Mouse (Mus musculus): ENCODE data around the gene Cldn14.

DNA sequence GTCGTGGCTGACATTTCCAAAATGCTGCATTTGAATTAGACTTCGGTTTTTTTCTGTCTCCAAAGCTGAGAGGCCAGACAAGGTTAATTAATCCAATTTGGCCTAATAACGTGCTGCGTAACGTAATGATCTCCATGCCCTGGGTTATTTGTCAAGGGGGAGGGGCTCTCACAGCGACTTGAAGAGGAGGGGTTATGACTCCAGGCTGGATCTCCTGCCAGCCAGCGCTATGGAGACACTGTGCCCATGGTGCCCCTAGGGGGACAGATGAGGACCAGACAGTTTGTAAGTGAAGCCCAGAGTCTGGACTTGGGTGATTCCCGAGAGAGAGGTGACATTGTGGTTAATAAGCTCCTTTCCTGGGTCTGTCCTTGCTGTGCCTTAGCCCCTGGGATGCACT lies 46.9 kb upstream of the Cldn14 start:
- TF ChIP-seq ZNF384 (IDR thresholded peaks at IDR 0.05; ENCODE audit: low read depth, low read length), result no peak
- TF ChIP-seq MAFK (IDR thresholded peaks at IDR 0.05; ENCODE audit: insufficient read depth, low read depth, low read length), result no peak

Measured in ES-E14 (cell line).